Mouse (Mus musculus): Measurements from ENCODE around the gene Ackr4.

Gene Ackr4

DNA sequence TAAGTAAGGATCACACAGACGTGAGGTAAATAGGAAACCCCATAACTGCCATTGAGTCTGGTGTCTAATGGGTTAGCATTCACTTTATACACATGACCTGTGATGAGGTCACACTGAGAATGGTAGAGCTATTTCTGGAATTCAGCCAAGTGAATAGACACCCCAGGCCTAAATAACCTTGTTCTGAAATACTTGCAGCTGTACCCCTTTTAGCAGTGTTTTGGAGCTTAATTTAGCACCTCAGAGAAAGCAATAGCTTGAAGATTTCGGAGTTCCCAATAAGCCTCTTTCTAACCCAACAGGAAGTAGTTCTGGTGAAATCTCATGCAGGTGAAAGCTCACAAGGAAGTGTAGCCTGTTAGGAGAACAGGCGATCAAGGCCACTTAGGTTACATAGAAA is at the start of gene Ackr4:
TSS of gene Ackr4 (minus strand) at position 101 of the 400 bp plus-strand sequence.
- no peak for DNase-seq (ENCODE audit: low spot score)

DNA sequence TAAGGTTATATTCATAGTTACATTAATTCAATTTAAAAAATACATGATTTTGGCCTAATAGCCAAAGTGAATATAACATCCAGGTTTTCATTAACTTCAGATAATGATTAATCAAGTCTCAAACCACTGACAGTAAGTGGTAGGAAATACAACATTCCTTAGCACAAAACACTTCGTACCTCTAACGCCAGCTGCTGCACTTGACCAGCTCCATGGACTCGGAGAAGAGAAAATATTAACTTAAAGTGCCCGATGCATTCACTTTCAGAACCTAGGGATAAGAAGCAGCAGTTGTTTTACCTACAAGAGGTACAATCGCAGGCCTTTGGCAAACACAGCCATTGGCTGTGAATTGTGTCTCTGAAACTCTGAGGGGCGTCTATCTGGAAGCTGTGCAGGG is 45.6 kb upstream of the Ackr4 start:
- DNase-seq (ENCODE audit: low spot score), result no peak

DNA sequence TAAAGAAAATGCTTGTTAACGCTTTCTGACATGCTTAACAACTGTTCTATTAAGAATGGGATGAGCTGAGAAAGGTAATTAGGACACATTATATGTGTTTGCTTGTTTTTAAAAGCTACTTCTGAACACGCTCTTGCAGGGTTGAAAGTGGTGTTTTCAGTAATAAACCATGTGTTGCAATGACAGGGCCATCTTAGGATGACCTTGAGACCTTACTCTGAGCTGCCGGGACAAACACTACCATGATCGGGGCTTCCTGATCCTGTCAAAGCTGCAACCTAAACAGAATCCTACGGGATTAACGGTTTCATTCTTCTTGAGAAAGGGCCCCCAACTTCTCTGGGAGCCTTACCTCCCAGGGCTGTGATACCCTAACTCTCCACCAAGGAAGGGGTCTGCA is 44.9 kb upstream of the Ackr4 start:
- DNase-seq (ENCODE audit: low spot score), result no peak

GRCm38 (mm10) chr9:104169986-104170385 is 43.3 kb upstream of the Ackr4 start:
- no peak for DNase-seq (ENCODE audit: low spot score)

GRCm38 (mm10) chr9:104165926-104166325 is 39.2 kb upstream of the Ackr4 start:
- no peak for DNase-seq (ENCODE audit: low spot score)

- DNase-seq (ENCODE audit: low spot score), result no peak
Measured at GRCm38 (mm10) chr9:104164194-104164593, 37.5 kb upstream of the Ackr4 start.

GRCm38 (mm10) chr9:104161117-104161516 is 34.4 kb upstream of the Ackr4 start:
- DNase-seq (ENCODE audit: low spot score), result no peak

DNA sequence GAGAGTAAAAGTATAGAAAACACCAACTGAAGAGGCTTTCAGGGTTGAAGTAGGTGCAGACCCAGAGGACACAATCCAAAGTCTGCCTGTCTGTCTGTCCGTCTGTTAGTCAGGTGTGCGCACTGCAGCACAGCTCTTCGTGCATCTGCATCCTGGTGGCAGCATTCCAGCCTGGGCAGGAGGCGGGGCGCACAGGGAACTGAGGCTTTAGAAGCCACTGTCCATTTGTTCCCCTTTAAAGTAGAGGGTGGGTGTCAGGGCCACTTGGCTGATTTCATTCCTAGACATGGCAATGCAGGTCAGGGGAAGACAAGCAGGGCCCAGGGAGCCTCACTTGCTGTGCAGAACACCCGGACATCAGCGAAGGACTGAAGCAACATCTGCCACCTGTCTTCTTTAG is 30.6 kb upstream of the Ackr4 start:
- no peak for DNase-seq (ENCODE audit: low spot score)

DNA sequence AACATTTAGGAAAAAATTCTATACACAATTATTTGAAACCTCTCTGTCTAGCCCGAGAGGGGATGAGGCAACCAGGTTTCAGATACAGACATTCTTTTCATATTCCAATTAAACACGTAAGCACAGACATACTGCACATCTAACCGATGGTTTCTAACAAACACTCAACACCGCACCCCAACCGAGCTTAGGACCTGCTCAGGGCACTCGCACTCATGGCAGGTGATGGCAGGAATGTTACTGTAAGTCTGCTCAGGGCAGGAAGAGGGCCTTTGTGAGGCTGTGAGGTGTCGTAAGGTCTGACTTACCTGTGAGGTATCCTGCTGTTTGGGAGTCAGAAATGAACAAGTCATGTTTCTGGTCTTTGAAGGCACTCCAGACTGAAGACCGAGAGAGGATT is 29.8 kb upstream of the Ackr4 start:
- DNase-seq (ENCODE audit: low spot score), result no peak

- DNase-seq (ENCODE audit: low spot score), result no peak
Measured at GRCm38 (mm10) chr9:104155100-104155715, 28.5 kb upstream of the Ackr4 start.

GRCm38 (mm10) chr9:104152121-104152520 is 25.4 kb upstream of the Ackr4 start:
- DNase-seq (ENCODE audit: low spot score), result no peak

GRCm38 (mm10) chr9:104148969-104149368 is 22.2 kb upstream of the Ackr4 start:
- no peak for DNase-seq (ENCODE audit: low spot score)

- DNase-seq (ENCODE audit: low spot score), result no peak
Measured at GRCm38 (mm10) chr9:104146683-104147082, 19.9 kb upstream of the Ackr4 start.

- no peak for DNase-seq (ENCODE audit: low spot score)
Measured at GRCm38 (mm10) chr9:104144314-104144996, 17.7 kb upstream of the Ackr4 start.

DNA sequence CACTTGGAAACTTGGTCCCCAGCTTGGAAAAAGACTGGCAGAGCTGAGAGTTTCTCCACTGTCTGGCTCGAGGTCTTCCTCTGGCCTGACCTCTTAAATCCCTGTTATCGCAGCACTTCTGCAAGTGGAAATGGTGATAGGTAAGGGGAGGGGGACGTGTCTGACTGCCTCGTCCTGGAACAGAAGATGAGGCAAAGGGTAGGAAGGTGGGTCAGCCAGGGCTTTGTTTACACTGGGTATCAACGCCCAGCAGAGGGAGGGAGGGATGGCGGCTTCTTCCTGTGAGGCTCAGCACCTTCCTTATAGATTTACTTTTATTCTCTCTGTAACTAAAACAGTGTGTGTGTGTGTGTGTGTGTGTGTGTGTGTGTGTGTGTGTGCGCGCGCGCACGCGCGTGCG is 16.1 kb upstream of the Ackr4 start:
- DNase-seq (ENCODE audit: low spot score), result no peak

DNA sequence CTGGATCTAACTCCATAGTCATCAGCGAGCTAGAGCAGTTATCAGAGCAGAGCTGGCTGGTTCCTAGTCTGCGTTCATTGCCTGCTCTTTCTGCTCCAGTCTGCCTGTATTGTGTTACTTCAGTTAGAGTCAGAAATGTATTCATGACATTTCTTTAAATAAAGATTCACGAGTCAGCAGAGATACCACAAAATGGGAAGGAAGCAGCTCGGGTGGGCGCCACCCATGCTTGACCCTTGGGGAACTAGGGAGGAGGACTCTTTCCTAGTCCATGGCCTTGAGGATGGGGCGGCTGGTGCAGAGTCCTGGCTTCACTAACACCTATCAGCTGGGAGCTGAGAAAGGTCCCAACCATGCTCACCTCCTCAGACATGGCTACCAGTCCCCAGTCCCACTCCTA is 13.6 kb upstream of the Ackr4 start:
- no peak for DNase-seq (ENCODE audit: low spot score)

GRCm38 (mm10) chr9:104130141-104130755 is 3.5 kb upstream of the Ackr4 start:
- peak; percentile 38 for DNase-seq (ENCODE audit: low spot score)

DNA sequence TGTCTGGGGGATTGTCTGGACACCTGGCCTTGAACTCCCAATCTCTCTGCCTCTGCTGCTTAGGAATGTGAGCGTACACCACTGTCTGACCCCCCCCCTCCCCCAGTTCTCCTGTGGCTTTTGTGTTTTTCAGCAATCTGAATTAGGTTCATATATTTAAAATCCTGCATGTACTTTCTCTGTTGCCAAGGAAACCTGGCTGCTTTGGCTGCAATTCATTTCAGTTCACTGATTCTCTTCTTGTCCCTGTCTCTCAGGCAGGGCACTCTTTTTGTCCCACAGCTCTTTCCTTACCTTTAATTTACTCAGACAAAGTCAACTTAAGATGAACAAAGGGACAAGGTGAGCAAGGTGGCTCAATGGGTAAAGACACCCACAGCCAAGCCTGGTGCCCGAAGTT is 1.4 kb upstream of the Ackr4 start:
- DNase-seq (ENCODE audit: low spot score), result no peak

GRCm38 (mm10) chr9:104123622-104124021 is 3.1 kb downstream of the Ackr4 start:
- DNase-seq (ENCODE audit: low spot score), result no peak

DNA sequence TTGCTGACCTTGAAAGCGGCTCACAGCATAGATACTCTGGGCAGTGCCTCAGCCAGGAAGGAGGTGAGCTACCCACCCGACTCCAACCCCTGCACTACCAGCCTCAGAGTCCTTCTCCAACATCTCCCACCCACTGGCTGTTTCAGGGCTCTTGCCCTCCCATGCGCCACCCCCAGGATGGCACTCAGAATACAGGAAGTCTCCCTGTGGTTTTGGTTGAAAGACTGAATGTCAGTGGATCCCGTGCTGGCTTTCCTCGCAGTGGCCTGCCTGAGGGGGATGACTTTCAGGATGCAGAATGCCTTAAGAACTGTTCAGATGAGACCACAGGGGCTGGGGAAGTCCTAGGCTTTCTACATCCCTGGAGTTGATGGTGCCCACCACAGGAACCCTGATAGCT is 3.6 kb downstream of the Ackr4 start:
- DNase-seq (ENCODE audit: low spot score), result no peak

- no peak for DNase-seq (ENCODE audit: low spot score)
Measured at GRCm38 (mm10) chr9:104109151-104109550, 17.6 kb downstream of the Ackr4 start.

DNA sequence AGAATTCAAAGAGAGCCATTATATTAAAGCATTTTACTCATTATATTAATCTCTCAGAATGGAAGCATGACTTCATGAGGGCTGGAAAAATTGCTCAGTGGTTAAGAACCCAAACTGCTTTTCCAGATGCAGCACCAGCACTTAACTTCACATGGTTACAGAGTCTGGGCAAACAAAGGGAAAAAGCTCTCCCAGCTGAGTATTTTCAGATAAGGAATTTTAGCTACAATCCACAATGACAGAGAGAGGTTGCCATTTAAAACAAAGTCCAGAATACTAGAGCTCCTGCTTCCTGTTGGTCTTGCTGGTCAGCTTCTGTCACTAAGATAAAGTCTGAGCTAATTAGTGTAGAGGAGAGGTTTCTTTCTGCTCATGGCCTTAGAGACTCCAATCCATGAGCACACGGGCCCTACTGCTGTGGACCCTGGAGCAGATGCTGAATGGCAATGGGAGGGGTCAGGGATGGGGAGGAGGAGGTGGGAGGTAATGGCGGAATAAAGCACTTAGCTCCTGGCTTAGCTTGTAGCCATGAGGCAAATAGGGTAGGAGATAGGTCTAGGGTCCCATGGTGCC is 18.1 kb downstream of the Ackr4 start:
- DNase-seq (ENCODE audit: low spot score), result no peak

GRCm38 (mm10) chr9:104107482-104107881 is 19.3 kb downstream of the Ackr4 start:
- no peak for DNase-seq (ENCODE audit: low spot score)
